Mouse (Mus musculus): ENCODE data around the gene Cdc42ep2. TPM values are rescaled to one million over a fixed set of nuclear protein-coding genes. Genes with fewer than 3 reads are reported as not detected.

Cdc42ep2 gene
- polyA plus RNA-seq, 1 experiment: 16.2 TPM

- H3K36me3 ChIP-seq (ENCODE audit: control insufficient read depth, insufficient read depth): no peaks in the 10 kb centered on the region
- H3K27me3 ChIP-seq (ENCODE audit: control insufficient read depth, insufficient read depth, insufficient read length): no peaks in the 10 kb centered on the region
- no peaks in the 10 kb centered on the region for H3K79me2 ChIP-seq (ENCODE audit: control insufficient read depth, insufficient read depth)
- peak overlapping the region; percentile 62 for H3K4me2 ChIP-seq (ENCODE audit: low read depth)
- TF ChIP-seq MYOG (IDR thresholded peaks at IDR 0.05; ENCODE audit: control insufficient read depth in 1 of 3, insufficient read depth in 1 of 3, insufficient read length in 2 of 3, low read depth in 2 of 3) (peak in 2 of 3 experiments; percentile 68 to 87), MAX (IDR thresholded peaks at IDR 0.05; ENCODE audit: low read depth) (no peak), MYOD1 (IDR thresholded peaks at IDR 0.05; ENCODE audit: control insufficient read depth in 1 of 3, insufficient read length in 2 of 3, low read depth in 2 of 3) (peak in 2 of 3 experiments; percentile 51 to 83), POLR2A (IDR thresholded peaks at IDR 0.05; ENCODE audit: insufficient read length, low read depth) (peak; percentile 11), USF1 (IDR thresholded peaks at IDR 0.05; ENCODE audit: low read depth) (no peak)
- no peak overlapping the region for H3ac ChIP-seq (ENCODE audit: control insufficient read depth, insufficient read length)
- H3K4me3 ChIP-seq: no peak overlapping the region
Observed at GRCm38 (mm10) chr19:5940173-5940572, 15.6 kb upstream of the Cdc42ep2 start.

- TF ChIP-seq MYOD1 (IDR thresholded peaks at IDR 0.05; ENCODE audit: control insufficient read depth in 1 of 3, insufficient read length in 2 of 3, low read depth in 2 of 3) (no peak), TCF3 (IDR thresholded peaks at IDR 0.05; ENCODE audit: insufficient read length, low read depth) (no peak), POLR2A (IDR thresholded peaks at IDR 0.05; ENCODE audit: insufficient read length, low read depth) (no peak), CEBPB (IDR thresholded peaks at IDR 0.05; ENCODE audit: insufficient read depth, poor library complexity, severe bottlenecking) (no peak), REST (IDR thresholded peaks at IDR 0.05; ENCODE audit: insufficient read depth, insufficient read length) (no peak)
- Histone ChIP-seq H3K36me3 (ENCODE audit: control insufficient read depth, insufficient read depth) (no peaks in the 10 kb centered on the region), H3K4me2 (ENCODE audit: low read depth) (peak overlapping the region; percentile 62), H3K27me3 (ENCODE audit: control insufficient read depth, insufficient read depth, insufficient read length) (no peaks in the 10 kb centered on the region), H3ac (ENCODE audit: control insufficient read depth, insufficient read length) (no peak overlapping the region), H3K4me3 (no peak overlapping the region), H3K79me2 (ENCODE audit: control insufficient read depth, insufficient read depth) (no peaks in the 10 kb centered on the region)
Observed at GRCm38 (mm10) chr19:5939715-5940114, 15.1 kb upstream of the Cdc42ep2 start.

- H3K36me3 ChIP-seq (ENCODE audit: control insufficient read depth, insufficient read depth): no peaks in the 10 kb centered on the region
- H3K4me2 ChIP-seq (ENCODE audit: low read depth): no peak overlapping the region
- no peak overlapping the region for H3K4me3 ChIP-seq
- no peak overlapping the region for H3ac ChIP-seq (ENCODE audit: control insufficient read depth, insufficient read length)
- no peaks in the 10 kb centered on the region for H3K79me2 ChIP-seq (ENCODE audit: control insufficient read depth, insufficient read depth)
- no peaks in the 10 kb centered on the region for H3K27me3 ChIP-seq (ENCODE audit: control insufficient read depth, insufficient read depth, insufficient read length)
- TF ChIP-seq MYOG (IDR thresholded peaks at IDR 0.05; ENCODE audit: control insufficient read depth in 1 of 3, insufficient read depth in 1 of 3, insufficient read length in 2 of 3, low read depth in 2 of 3): no peak
- no peak for TF ChIP-seq POLR2AphosphoS2 (IDR thresholded peaks at IDR 0.05; ENCODE audit: insufficient read length, low read depth)
- no peak for TF ChIP-seq REST (IDR thresholded peaks at IDR 0.05; ENCODE audit: insufficient read depth, insufficient read length)
Observed at GRCm38 (mm10) chr19:5938516-5938915, 13.9 kb upstream of the Cdc42ep2 start.

- no peaks in the 10 kb centered on the region for H3K27me3 ChIP-seq (ENCODE audit: control insufficient read depth, insufficient read depth, insufficient read length)
- H3K36me3 ChIP-seq (ENCODE audit: control insufficient read depth, insufficient read depth): no peaks in the 10 kb centered on the region
- H3K79me2 ChIP-seq (ENCODE audit: control insufficient read depth, insufficient read depth): no peaks in the 10 kb centered on the region
- H3K4me2 ChIP-seq (ENCODE audit: low read depth): no peak overlapping the region
- H3K4me3 ChIP-seq: no peak overlapping the region
- no peak for TF ChIP-seq POLR2A (IDR thresholded peaks at IDR 0.05; ENCODE audit: insufficient read length, low read depth)
- TF ChIP-seq MAX (IDR thresholded peaks at IDR 0.05; ENCODE audit: low read depth): no peak
- TF ChIP-seq TCF3 (IDR thresholded peaks at IDR 0.05; ENCODE audit: insufficient read length, low read depth): no peak
- no peak for TF ChIP-seq POLR2AphosphoS2 (IDR thresholded peaks at IDR 0.05; ENCODE audit: insufficient read length, low read depth)
- TF ChIP-seq TCF12 (IDR thresholded peaks at IDR 0.05; ENCODE audit: insufficient read depth, poor library complexity, severe bottlenecking): no peak
- no peak for TF ChIP-seq MYOD1 (IDR thresholded peaks at IDR 0.05; ENCODE audit: control insufficient read depth in 1 of 3, insufficient read length in 2 of 3, low read depth in 2 of 3)
- TF ChIP-seq SRF (IDR thresholded peaks at IDR 0.05; ENCODE audit: control insufficient read depth, insufficient read length, low read depth): no peak
- no peak for TF ChIP-seq E2F4 (IDR thresholded peaks at IDR 0.05; ENCODE audit: insufficient read depth)
- TF ChIP-seq CEBPB (IDR thresholded peaks at IDR 0.05; ENCODE audit: insufficient read depth, poor library complexity, severe bottlenecking): no peak
- TF ChIP-seq USF1 (IDR thresholded peaks at IDR 0.05; ENCODE audit: low read depth): no peak
- TF ChIP-seq MYOG (IDR thresholded peaks at IDR 0.05; ENCODE audit: control insufficient read depth in 1 of 3, insufficient read depth in 1 of 3, insufficient read length in 2 of 3, low read depth in 2 of 3): no peak
- TF ChIP-seq REST (IDR thresholded peaks at IDR 0.05; ENCODE audit: insufficient read depth, insufficient read length): no peak
- no peak overlapping the region for H3ac ChIP-seq (ENCODE audit: control insufficient read depth, insufficient read length)
Observed at GRCm38 (mm10) chr19:5937836-5938406, 13.3 kb upstream of the Cdc42ep2 start.

GRCm38 (mm10) chr19:5937095-5937835, 12.6 kb upstream of the Cdc42ep2 start:
- TF ChIP-seq POLR2AphosphoS2 (IDR thresholded peaks at IDR 0.05; ENCODE audit: insufficient read length, low read depth) (no peak), MYOG (IDR thresholded peaks at IDR 0.05; ENCODE audit: control insufficient read depth in 1 of 3, insufficient read depth in 1 of 3, insufficient read length in 2 of 3, low read depth in 2 of 3) (peak in 1 of 3 experiments; percentile 5)
- Histone ChIP-seq H3K4me2 (ENCODE audit: low read depth) (no peak overlapping the region), H3K27me3 (ENCODE audit: control insufficient read depth, insufficient read depth, insufficient read length) (no peaks in the 10 kb centered on the region)

More at GRCm38 (mm10) chr19:5937095-5937835, 12.6 kb upstream of the Cdc42ep2 start:
- H3ac ChIP-seq (ENCODE audit: control insufficient read depth, insufficient read length): no peak overlapping the region
- no peaks in the 10 kb centered on the region for H3K79me2 ChIP-seq (ENCODE audit: control insufficient read depth, insufficient read depth)
- no peaks in the 10 kb centered on the region for H3K36me3 ChIP-seq (ENCODE audit: control insufficient read depth, insufficient read depth)
- no peak overlapping the region for H3K4me3 ChIP-seq
